17 mouse cellular contexts compared by ENCODE assay signal in genomic region chr5:92446736-92447135, GRCm38 (mm10). TPM values are rescaled to one million over a fixed set of nuclear protein-coding genes. Genes with fewer than 3 reads are reported as not detected.
DNase-seq lines count a peak whose midpoint lies in the region.
"Had no signal": no experiment of that assay in that cellular context is flagged by ENCODE, and none has a peak within 500 bp of the region (broad histone marks: within the 10 kb centered on the region; RNA-seq: fewer than 3 reads in every experiment).

No protein-coding gene starts in this region.

- no peaks in the 10 kb centered on the region for H3K27me3 ChIP-seq in heart, embryonic 10.5 days (ENCODE audit: insufficient read depth, poor library complexity, severe bottlenecking)
- H3K27me3 ChIP-seq: CH12.LX, Patski had no signal

- peaks cover 60% of the 10 kb centered on the region for H3K36me3 ChIP-seq in heart, embryonic 10.5 days

- intact Hi-C loops in heart, postnatal 10 days (cut with DNase I) = no loop called here
- intact Hi-C loops in heart, postnatal 36 days (cut with DNase I) = no loop called here

- no peak overlapping the region for H3K4me3 ChIP-seq in heart, embryonic 10.5 days

- peaks cover 34% of the 10 kb centered on the region for H3K4me1 ChIP-seq in heart, embryonic 10.5 days

- WGBS in heart, embryonic 10.5 days = 89% methylated on average over 5 of the region's 5 CpGs

- H3K27ac ChIP-seq in heart, embryonic 10.5 days = no peak overlapping the region

- H3K9me3 ChIP-seq in heart, embryonic 10.5 days = no peaks in the 10 kb centered on the region
- H3K9me3 ChIP-seq: G1E had no signal

- DNase-seq in heart, adult 11 months = peak; percentile 63
- DNase-seq in heart, postnatal 10 days = no peak
- DNase-seq in heart, embryonic 10.5 days (ENCODE audit: low spot score) = peak; percentile 55
- DNase-seq in heart, postnatal 36 days = no peak
- DNase-seq: adrenal gland, adult 2 months; adrenal gland, adult 8-10 months; adrenal gland, postnatal 10 days; adrenal gland, postnatal 14 days; adrenal gland, postnatal 25 days; adrenal gland, postnatal 36 days; B cell, adult 2 months; cerebellum, adult 11 months; cerebellum, adult 11-12 months; cerebellum, adult 18-20 months had no signal

RNA-seq across cellular contexts. Expression of gene Nup54, which starts 11.7 kb away (rescaled TPM):
- total RNA-seq in heart, postnatal 10 days (2021) = 10 to 100 TPM; 20.7 to 27.0 TPM
- 52.8 and 60.8 TPM in 2 replicates for polyA plus RNA-seq in heart, embryonic 10.5 days (2016; fragmentation: Nextera tagmentation; extraction: Ambion mirVana)
- 10 to 100 TPM; 15.9 to 17.1 TPM for total RNA-seq in heart, postnatal 36 days (2021)

RNA-seq across cellular contexts. Expression of gene Scarb2, which starts 59.9 kb away (rescaled TPM):
- 10 to 100 TPM; 93.1 to 98.1 TPM for total RNA-seq in heart, postnatal 10 days (2021)
- 8.3 and 12.1 TPM in 2 replicates for polyA plus RNA-seq in heart, embryonic 10.5 days (2016; fragmentation: Nextera tagmentation; extraction: Ambion mirVana)
- 10 to 100 TPM; 80.3 to 91.1 TPM for total RNA-seq in heart, postnatal 36 days (2021)

Comparison
In these comparisons a context has a peak if more than half of its experiments do, and no peak if none do; other contexts are left out.
1. DNase-seq: peak in heart, adult 11 months (single experiment) and heart, embryonic 10.5 days (single experiment); none in heart, postnatal 10 days (0 of 2) and heart, postnatal 36 days (0 of 2).